Mouse (Mus musculus) hindbrain, embryonic 13.5 days (tissue): ENCODE data around the gene Bsn. TPM values are rescaled to one million over a fixed set of nuclear protein-coding genes. Genes with fewer than 3 reads are reported as not detected.

Experiments
- ATAC-seq: fragments of 200-750 bp; cut with Nextera tagmentation; 2 replicates; pipeline ENCODE4 v1.8.0; 2017; ENCODE audit warnings: moderate TSS enrichment; ENCODE audit not compliant: low FRiP score
- H3K27ac ChIP-seq: fragments of 300-500 bp; sonication (generic); 2 replicates; pipeline ENCODE4 v1.5.1; 2015; ENCODE audit warnings: inconsistent platforms, mild to moderate bottlenecking, moderate library complexity
- H3K27me3 ChIP-seq: fragments of 300-500 bp; sonication (generic); 2 replicates; pipeline ENCODE4 v1.6.1; 2015; ENCODE audit warnings: mild to moderate bottlenecking, inconsistent platforms
- H3K36me3 ChIP-seq: fragments of 300-500 bp; sonication (generic); 2 replicates; pipeline ENCODE4 v1.6.1; 2015; ENCODE audit warnings: mild to moderate bottlenecking, inconsistent platforms
- H3K4me1 ChIP-seq: fragments of 300-500 bp; sonication (generic); replicated peaks from 2 replicates; pipeline ENCODE4 v1.6.1; 2015; ENCODE audit warnings: inconsistent platforms
- H3K4me2 ChIP-seq: fragments of 300-500 bp; sonication (generic); 2 replicates; pipeline ENCODE4 v1.6.1; 2015; ENCODE audit warnings: inconsistent platforms, mild to moderate bottlenecking, moderate library complexity
- H3K4me3 ChIP-seq: fragments of 300-500 bp; sonication (generic); 2 replicates; pipeline ENCODE4 v1.5.1; 2015; ENCODE audit warnings: mild to moderate bottlenecking, inconsistent platforms
- H3K9ac ChIP-seq: fragments of 300-500 bp; sonication (generic); 2 replicates; pipeline ENCODE4 v1.6.1; 2015; ENCODE audit warnings: mild to moderate bottlenecking, inconsistent platforms
- H3K9me3 ChIP-seq: fragments of 300-500 bp; sonication (generic); 2 replicates; pipeline ENCODE4 v1.6.1; 2016; ENCODE audit warnings: inconsistent platforms
- WGBS: fragments of 180-500 bp; shearing (Covaris S2); methylation state at CpG from one replicate; pipeline ENCODE4 v1.1.7; 2015; 5-methylcytosine and 5-hydroxymethylcytosine counted together
- polyA plus RNA-seq: library from polyadenylated mRNA; unstranded; fragments of >200 nt; fragmentation: Nextera tagmentation; extraction: Ambion mirVana; gene quantifications from 2 replicates; pipeline ENCODE4 v1.2.1, GENCODE M21; 2015

Bsn gene
- polyA plus RNA-seq, 1 experiment from 2014 or later, result 8.3 TPM

DNA sequence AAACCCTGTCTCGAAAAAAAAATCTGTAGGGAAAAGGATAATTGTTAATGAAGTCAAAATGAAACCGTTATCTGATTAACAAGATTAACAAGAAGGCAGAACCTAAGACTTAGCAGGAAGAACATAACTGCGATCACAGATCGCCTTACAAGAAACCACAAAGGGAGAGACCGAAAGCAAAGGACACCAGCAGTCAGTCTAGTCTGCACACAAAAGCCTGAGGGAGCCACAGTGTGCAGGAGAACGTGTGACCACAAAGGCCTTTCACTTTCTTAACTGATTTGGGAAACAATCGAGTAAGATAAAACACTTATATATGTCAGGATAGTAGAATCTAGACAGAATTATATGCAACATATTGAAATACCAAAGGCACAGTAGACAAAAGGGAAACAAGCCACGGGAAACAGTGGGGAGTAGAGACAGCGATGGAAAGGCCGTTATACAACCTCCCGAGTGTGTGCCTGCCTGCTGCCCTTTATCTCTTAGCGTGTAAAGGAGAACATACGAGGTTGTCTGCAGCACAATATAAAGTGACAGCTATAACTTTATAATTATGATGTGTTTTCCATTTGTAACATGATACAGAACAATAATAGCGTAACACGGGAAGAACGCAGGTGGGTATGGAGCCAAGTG lies 26.4 kb downstream of the Bsn start:
- WGBS, result 81% methylated on average over 16 of the region's 16 CpGs
- H3K27ac ChIP-seq, result no peak overlapping the region

DNA sequence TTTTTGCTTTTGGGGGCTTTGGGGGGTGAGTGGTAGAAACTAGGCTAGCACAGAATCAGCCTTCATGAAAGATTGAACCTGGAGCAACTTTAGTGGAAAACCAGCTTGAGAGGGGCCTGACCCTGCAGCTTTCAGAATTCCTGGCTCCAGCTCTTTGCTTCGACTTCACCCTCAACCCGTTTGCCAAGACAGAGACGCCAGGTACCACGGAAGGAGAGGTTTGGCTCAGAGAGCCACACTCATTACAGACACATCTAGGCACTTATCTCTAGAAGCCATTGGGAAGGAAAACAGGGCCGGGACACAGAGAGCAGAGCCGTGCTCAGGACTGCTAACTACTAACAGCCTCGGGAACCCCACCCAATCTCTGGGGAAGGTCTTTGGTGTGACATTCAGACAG lies 32.3 kb downstream of the Bsn start:
- Histone ChIP-seq H3K4me3 (no peak overlapping the region), H3K9me3 (no peaks in the 10 kb centered on the region), H3K27ac (no peak overlapping the region), H3K4me2 (no peak overlapping the region), H3K27me3 (no peaks in the 10 kb centered on the region), H3K4me1 (no peaks in the 10 kb centered on the region; the same call in 1 of the 2 replicates), H3K9ac (no peak overlapping the region), H3K36me3 (peaks cover 8% of the 10 kb centered on the region)
- ATAC-seq, result no peak
- WGBS, result 84% methylated on average over 7 of the region's 7 CpGs

More for the DNA sequence above, 26.4 kb downstream of the Bsn start:
- Histone ChIP-seq H3K27me3 (no peaks in the 10 kb centered on the region), H3K9me3 (0 out of 2 replicates have a peak, but pooled peaks cover 5% of the 10 kb centered on the region), H3K9ac (no peak overlapping the region), H3K4me3 (no peak overlapping the region), H3K4me1 (no peaks in the 10 kb centered on the region; the same call in 1 of the 2 replicates), H3K36me3 (peaks cover 2% of the 10 kb centered on the region; the same call in 1 of the 2 replicates), H3K4me2 (no peak overlapping the region)
- ATAC-seq, result no peak

DNA sequence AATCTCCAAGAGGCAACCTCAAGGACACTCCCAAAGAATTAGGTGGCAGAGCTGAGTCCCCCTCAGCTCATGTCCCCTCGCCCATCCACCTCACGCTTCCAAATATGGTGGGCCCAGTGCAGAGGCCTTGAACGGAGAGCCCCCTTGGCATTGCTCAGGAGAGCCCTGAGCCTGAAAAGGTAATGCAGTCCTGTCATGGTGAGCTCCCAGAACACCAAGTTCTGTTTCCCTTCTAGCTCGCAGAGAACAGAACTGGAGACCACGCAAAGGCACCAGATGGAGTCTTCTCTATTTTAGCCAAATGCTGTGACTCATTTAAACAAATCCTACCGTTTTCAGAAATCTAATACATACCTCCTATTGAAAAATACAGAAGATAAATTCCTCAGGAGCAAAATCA lies 32.7 kb downstream of the Bsn start:
- Histone ChIP-seq H3K9ac (no peak overlapping the region), H3K27ac (no peak overlapping the region), H3K36me3 (peaks cover 8% of the 10 kb centered on the region), H3K4me1 (no peaks in the 10 kb centered on the region; the same call in 1 of the 2 replicates), H3K27me3 (no peaks in the 10 kb centered on the region), H3K9me3 (no peaks in the 10 kb centered on the region), H3K4me2 (no peak overlapping the region), H3K4me3 (no peak overlapping the region)
- no peak for ATAC-seq
- WGBS, result 93% methylated on average over 6 of the region's 6 CpGs

DNA sequence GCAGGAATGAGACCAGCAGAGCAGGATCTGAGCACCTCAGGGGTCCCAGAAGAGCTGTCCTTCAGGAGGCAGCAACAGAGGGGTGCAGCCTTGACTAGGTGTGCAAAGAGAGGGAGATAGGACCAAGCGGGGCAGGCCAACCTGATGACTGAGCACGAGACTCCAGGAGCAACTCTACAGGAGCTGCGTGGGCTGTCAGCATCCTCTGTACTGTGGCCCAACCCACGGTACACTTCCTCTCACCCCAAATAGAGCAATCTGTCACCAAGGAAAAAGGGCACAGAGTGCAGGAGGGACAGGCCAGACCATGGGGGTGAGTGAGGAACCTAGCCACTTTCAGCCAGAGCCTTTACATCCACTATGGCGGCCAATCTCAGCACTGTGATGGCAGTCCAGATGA lies 33.4 kb downstream of the Bsn start:
- Histone ChIP-seq H3K4me2 (no peak overlapping the region), H3K4me3 (no peak overlapping the region), H3K4me1 (no peaks in the 10 kb centered on the region; the same call in 1 of the 2 replicates), H3K9me3 (0 out of 2 replicates have a peak, but pooled peaks cover 4% of the 10 kb centered on the region), H3K27ac (no peak overlapping the region), H3K27me3 (no peaks in the 10 kb centered on the region), H3K9ac (no peak overlapping the region), H3K36me3 (peaks cover 14% of the 10 kb centered on the region)
- ATAC-seq, result no peak
- 91% methylated on average over 5 of the region's 5 CpGs for WGBS

DNA sequence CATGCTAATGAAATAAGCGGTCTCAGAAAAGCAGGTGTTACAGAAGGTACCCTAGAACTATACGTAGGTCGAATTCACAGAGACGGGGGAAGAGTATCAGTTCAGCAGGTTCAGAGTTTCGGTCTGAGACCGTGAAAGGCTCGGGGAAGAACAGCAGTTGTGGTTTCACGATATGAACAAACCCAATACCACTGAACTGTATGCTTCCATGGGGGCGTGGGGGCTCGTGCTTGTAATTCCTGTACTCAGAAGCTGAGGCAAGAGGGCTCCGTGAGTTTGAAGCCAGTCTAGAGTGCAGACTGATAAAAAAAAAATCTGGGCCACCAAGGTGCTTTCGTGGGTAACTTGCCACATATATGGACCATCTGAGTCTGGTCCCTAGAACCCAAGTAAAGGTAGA lies 35.4 kb downstream of the Bsn start:
- H3K9ac ChIP-seq, result no peak overlapping the region
- 0 out of 2 replicates have a peak, but pooled peaks cover 4% of the 10 kb centered on the region for H3K9me3 ChIP-seq
- no peak overlapping the region for H3K4me3 ChIP-seq
- WGBS, result 96% methylated on average over 12 of the region's 12 CpGs
- no peaks in the 10 kb centered on the region for H3K27me3 ChIP-seq
- no peak for ATAC-seq
- H3K36me3 ChIP-seq, result peaks cover 20% of the 10 kb centered on the region
- H3K4me2 ChIP-seq, result no peak overlapping the region
- peaks cover 2% of the 10 kb centered on the region; the same call in 1 of the 2 replicates for H3K4me1 ChIP-seq
- no peak overlapping the region for H3K27ac ChIP-seq

DNA sequence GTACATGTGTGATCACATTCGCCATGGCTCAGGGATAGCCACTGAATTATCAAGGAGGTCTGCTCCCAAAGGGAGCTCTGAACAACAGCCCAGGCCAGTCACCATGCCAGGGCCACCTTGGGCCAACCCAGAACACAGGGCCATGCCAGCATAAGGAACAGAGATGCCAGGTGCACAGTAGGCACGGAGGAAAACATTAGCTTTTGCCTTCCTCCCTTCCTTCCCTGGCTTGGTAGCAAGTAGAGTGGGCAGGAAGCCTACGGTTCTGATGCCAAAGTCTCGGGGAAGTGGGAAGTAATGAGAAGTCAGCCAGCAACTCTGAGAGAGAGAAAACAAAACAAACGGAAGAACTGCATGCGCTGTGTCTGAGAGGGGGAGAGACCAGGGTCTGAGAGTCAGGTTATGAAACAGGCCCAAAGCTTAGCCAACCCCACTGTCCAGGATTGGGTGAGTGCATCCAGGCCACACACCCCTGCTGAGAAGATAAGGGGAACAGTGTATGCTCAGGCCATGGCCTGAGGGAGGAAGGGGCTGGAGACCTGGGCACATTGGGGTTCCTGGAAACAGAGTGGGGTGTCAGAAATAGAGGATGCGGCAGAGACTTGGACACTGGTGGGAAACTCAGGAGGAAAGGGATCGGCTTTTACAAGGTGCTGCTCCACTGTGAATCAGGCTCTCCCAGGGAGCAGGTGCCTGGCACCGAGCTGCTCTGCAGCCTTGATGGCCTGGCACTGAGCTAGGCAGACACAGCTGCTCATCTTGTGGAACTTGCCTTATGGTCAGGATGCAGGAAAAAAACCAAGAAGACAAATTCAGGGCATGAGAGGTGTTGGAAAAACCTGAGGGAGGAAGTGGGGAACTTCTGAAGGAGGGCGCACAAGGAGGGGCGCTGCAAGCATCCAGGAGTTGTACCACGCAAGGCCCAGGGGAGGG lies 36.4 kb downstream of the Bsn start:
- no peak overlapping the region for H3K9ac ChIP-seq

DNA sequence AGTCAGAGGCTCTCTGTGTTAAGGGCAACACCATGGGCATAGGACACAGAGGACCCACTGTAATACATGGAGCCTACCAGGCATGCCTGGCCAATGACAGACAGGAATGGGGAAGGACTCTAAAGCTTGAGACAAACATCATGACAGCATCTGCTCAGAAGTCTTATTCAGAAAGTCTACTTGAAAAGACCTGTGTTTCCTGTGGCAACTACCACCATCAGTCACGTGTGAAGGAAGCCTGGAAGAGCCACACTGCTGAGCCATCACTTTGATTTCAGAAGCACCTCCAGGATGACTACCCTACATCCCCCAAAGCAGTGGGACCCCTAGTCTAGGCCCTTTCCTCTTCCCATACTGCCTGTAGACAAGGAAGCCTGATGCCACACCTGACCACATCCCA lies 39.7 kb downstream of the Bsn start:
- Histone ChIP-seq H3K4me1 (peaks cover 11% of the 10 kb centered on the region), H3K4me2 (no peak overlapping the region), H3K36me3 (peaks cover 16% of the 10 kb centered on the region), H3K4me3 (no peak overlapping the region), H3K9me3 (0 out of 2 replicates have a peak, but pooled peaks cover 4% of the 10 kb centered on the region), H3K27ac (no peak overlapping the region), H3K27me3 (no peaks in the 10 kb centered on the region), H3K9ac (no peak overlapping the region)
- 50% methylated on average over 1 of the region's 1 CpGs for WGBS
- ATAC-seq, result no peak

More for the DNA sequence above, 36.4 kb downstream of the Bsn start:
- ATAC-seq, result no peak
- Histone ChIP-seq H3K36me3 (peaks cover 20% of the 10 kb centered on the region), H3K4me1 (peaks cover 3% of the 10 kb centered on the region; the same call in 1 of the 2 replicates), H3K9me3 (0 out of 2 replicates have a peak, but pooled peaks cover 4% of the 10 kb centered on the region), H3K4me2 (no peak overlapping the region), H3K4me3 (no peak overlapping the region), H3K27ac (no peak overlapping the region), H3K27me3 (no peaks in the 10 kb centered on the region)
- 88% methylated on average over 12 of the region's 12 CpGs for WGBS

DNA sequence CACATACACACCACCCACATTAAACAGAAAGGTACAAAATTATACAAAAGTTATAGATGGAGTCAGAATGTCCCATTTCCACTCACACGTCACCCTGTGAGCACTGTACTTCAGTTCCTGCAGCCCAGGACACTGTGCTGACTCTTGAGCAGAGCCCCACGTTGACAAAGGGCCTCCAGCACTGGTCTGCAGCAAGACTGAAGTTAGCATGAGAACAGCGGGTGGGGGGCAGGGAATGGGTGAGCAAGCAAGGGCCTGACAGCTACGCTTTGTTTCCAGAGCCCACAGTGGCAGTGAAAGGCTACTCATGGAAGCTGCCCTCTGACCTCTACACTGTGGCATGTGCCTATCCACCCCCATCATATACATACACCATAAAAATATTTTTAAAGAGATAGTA lies 40.4 kb downstream of the Bsn start:
- Histone ChIP-seq H3K9me3 (0 out of 2 replicates have a peak, but pooled peaks cover 4% of the 10 kb centered on the region), H3K27ac (no peak overlapping the region), H3K4me2 (no peak overlapping the region), H3K27me3 (no peaks in the 10 kb centered on the region), H3K4me3 (no peak overlapping the region), H3K36me3 (peaks cover 16% of the 10 kb centered on the region), H3K9ac (no peak overlapping the region), H3K4me1 (peaks cover 11% of the 10 kb centered on the region)
- ATAC-seq, result no peak
- 11% methylated on average over 4 of the region's 4 CpGs for WGBS

DNA sequence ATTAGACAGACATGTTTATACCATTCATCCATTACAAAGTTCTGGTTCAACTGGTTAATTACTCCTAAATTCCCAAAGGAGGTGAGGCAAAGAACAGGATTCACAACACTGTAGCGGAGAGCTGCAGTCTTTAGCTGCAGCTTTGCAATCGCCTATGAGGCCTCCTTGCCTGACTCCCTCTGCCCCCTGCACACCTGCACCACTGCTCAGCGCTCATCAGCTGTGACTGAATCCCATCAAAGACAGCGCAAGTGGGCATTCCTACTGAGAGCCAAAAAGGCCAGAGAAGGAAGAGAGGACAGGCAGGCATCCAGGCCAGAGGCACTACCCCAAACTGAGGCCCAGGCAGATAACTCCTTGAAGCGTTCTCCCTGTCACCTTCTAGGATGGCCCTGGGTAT lies 42.6 kb downstream of the Bsn start:
- peaks cover 11% of the 10 kb centered on the region for H3K4me1 ChIP-seq
- H3K4me3 ChIP-seq, result no peak overlapping the region
- H3K27ac ChIP-seq, result no peak overlapping the region
- H3K9me3 ChIP-seq, result 0 out of 2 replicates have a peak, but pooled peaks cover 4% of the 10 kb centered on the region
- no peaks in the 10 kb centered on the region for H3K27me3 ChIP-seq
- ATAC-seq, result no peak
- H3K36me3 ChIP-seq, result peaks cover 12% of the 10 kb centered on the region
- WGBS, result 67% methylated on average over 5 of the region's 5 CpGs
- H3K9ac ChIP-seq, result peak overlapping the region; percentile 46; the same call in 1 of the 2 replicates
- no peak overlapping the region for H3K4me2 ChIP-seq

DNA sequence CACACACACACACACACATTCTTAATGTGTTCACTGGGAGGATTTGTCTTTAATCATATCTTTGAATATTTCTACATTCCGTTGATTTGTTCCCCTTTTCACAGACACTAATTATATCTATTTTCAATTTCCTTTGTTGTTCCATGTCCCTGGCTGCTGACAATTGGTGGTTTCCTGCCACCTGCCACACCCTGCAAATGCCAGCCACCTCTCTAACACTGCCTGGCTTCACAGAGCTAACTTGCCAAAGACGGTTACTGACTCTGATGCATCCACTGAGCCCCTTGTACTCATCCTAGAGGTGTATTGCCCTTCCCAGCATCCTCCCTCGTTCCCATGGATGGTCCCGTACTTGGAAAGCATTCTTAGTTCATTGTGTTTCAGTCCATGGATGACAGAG lies 43.7 kb downstream of the Bsn start:
- no peak for ATAC-seq
- peaks cover 11% of the 10 kb centered on the region for H3K4me1 ChIP-seq
- no peaks in the 10 kb centered on the region for H3K27me3 ChIP-seq
- H3K9me3 ChIP-seq, result no peaks in the 10 kb centered on the region
- H3K9ac ChIP-seq, result no peak overlapping the region
- WGBS, result 82% methylated on average over 4 of the region's 4 CpGs
- no peak overlapping the region for H3K4me3 ChIP-seq
- H3K27ac ChIP-seq, result no peak overlapping the region
- H3K36me3 ChIP-seq, result peaks cover 2% of the 10 kb centered on the region
- no peak overlapping the region for H3K4me2 ChIP-seq

DNA sequence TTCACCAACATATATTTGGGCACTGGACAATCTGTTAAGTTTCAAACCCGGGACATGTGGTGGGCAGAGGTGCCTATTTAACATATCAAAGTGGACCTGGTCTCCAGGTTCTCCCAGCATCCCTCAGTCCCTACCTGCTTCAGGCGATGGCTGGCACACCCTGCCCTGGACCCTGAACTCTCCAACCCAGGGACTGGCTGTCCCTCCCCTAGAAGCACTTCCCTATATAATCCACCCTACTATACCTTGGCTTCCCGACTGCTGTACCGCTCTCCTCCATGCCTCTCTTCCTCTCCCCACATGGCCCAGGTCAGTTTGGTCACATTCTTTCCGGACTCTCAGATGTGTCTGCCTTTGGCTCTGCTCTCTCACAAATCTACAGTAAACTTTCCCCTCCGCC lies 44.4 kb downstream of the Bsn start:
- no peaks in the 10 kb centered on the region for H3K27me3 ChIP-seq
- H3K27ac ChIP-seq, result no peak overlapping the region
- H3K4me3 ChIP-seq, result no peak overlapping the region
- H3K4me2 ChIP-seq, result no peak overlapping the region
- H3K9ac ChIP-seq, result no peak overlapping the region
- ATAC-seq, result no peak
- no peaks in the 10 kb centered on the region for H3K9me3 ChIP-seq
- H3K4me1 ChIP-seq, result peaks cover 11% of the 10 kb centered on the region
- H3K36me3 ChIP-seq, result no peaks in the 10 kb centered on the region
- 81% methylated on average over 6 of the region's 6 CpGs for WGBS
